Mouse (Mus musculus) MEL (cell line): ENCODE results near the gene Csnk1e. TPM values are rescaled to one million over a fixed set of nuclear protein-coding genes. Genes with fewer than 3 reads are reported as not detected.

ENCODE experiments used
- DNase-seq: peaks from one replicate; pipeline ENCODE4 v3.0.0; 2011; ENCODE audit warnings: low read depth, low spot score
- H3K27ac ChIP-seq: 2 replicates; pipeline ENCODE4 v1.5.1; 2012; ENCODE audit warnings: low read depth, mild to moderate bottlenecking, control low read depth, low read length, moderate library complexity; ENCODE audit not compliant: control insufficient read depth
- H3K27me3 ChIP-seq, 2 experiments: fragments of 150-350 bp in 1 of 2; sonication (generic) in 1 of 2; 2 replicates each; pipeline ENCODE4 v1.6.1; 2012; ENCODE audit warnings: low read length in 2 of 2, mild to moderate bottlenecking in 2 of 2, improper control_type of control experiment in 1 of 2, moderate library complexity in 1 of 2; ENCODE audit not compliant: insufficient read depth in 2 of 2, control insufficient read depth in 1 of 2
- H3K36me3 ChIP-seq, 2 experiments: 2 replicates each; pipeline ENCODE4 v1.6.1; 2012 to 2014; ENCODE audit warnings: low read length in 2 of 2, improper control_type of control experiment in 1 of 2, inconsistent platforms in 1 of 2, mild to moderate bottlenecking in 1 of 2; ENCODE audit not compliant: insufficient read depth in 2 of 2, control insufficient read depth in 1 of 2
- H3K4me1 ChIP-seq, 2 experiments: fragments of 150-350 bp in 1 of 2; sonication (generic) in 1 of 2; 2 replicates each; pipeline ENCODE4 v1.6.1; 2012; ENCODE audit warnings: low read length in 2 of 2, improper control_type of control experiment in 1 of 2, mild to moderate bottlenecking in 1 of 2; ENCODE audit not compliant: insufficient read depth in 2 of 2, control insufficient read depth in 1 of 2
- H3K4me3 ChIP-seq, 2 experiments: fragments of 150-350 bp in 1 of 2; sonication (generic) in 1 of 2; 2 replicates each; pipeline ENCODE4 v1.5.1; 2012; ENCODE audit warnings: low read depth in 2 of 2, low read length in 2 of 2, mild to moderate bottlenecking in 2 of 2, moderate library complexity in 2 of 2, control low read depth in 1 of 2, improper control_type of control experiment in 1 of 2; ENCODE audit not compliant: control insufficient read depth in 1 of 2, insufficient read depth in 1 of 2
- H3K79me2 ChIP-seq: 2 replicates; pipeline ENCODE4 v1.6.1; 2012; ENCODE audit warnings: mild to moderate bottlenecking, low read length, moderate library complexity; ENCODE audit not compliant: control insufficient read depth, poor library complexity, insufficient read depth
- H3K9ac ChIP-seq: 2 replicates; pipeline ENCODE4 v1.6.1; 2012; ENCODE audit warnings: low read depth, mild to moderate bottlenecking, control low read depth, low read length, moderate library complexity; ENCODE audit not compliant: control insufficient read depth, poor library complexity, severe bottlenecking
- H3K9me3 ChIP-seq: fragments of 150-350 bp; sonication (generic); replicated peaks from 2 replicates; pipeline ENCODE4 v1.6.1; 2012; ENCODE audit warnings: mild to moderate bottlenecking, low read length, improper control_type of control experiment, moderate library complexity; ENCODE audit not compliant: insufficient read depth
- ELF1 ChIP-seq: IDR thresholded peaks from 2 replicates; pipeline ENCODE4 v1.6.1; 2014; ENCODE audit warnings: low read depth, mild to moderate bottlenecking, inconsistent platforms, low read length, improper control_type of control experiment, moderate library complexity
- GABPA ChIP-seq: IDR thresholded peaks from 2 replicates; pipeline ENCODE4 v1.6.1; 2012; ENCODE audit warnings: low read depth, mild to moderate bottlenecking, inconsistent platforms, low read length, improper control_type of control experiment, moderate library complexity
- GATA1 ChIP-seq: IDR thresholded peaks from 2 replicates; pipeline ENCODE4 v1.6.1; 2011; ENCODE audit warnings: low read depth, low read length, improper control_type of control experiment
- HCFC1 ChIP-seq: IDR thresholded peaks from 2 replicates; pipeline ENCODE4 v1.6.1; 2012; ENCODE audit warnings: low read depth, mild to moderate bottlenecking, inconsistent platforms, low read length, improper control_type of control experiment, moderate library complexity
- MAZ ChIP-seq: IDR thresholded peaks from 2 replicates; pipeline ENCODE4 v1.6.1; 2012; ENCODE audit warnings: low read depth, mild to moderate bottlenecking, inconsistent platforms, low read length, improper control_type of control experiment
- MEF2A ChIP-seq: IDR thresholded peaks from 2 replicates; pipeline ENCODE4 v1.6.1; 2014; ENCODE audit warnings: low read depth, mild to moderate bottlenecking, inconsistent platforms, low read length, improper control_type of control experiment; ENCODE audit not compliant: poor library complexity, insufficient replicate concordance, severe bottlenecking; ENCODE audit errors: extremely low read depth
- MXI1 ChIP-seq: IDR thresholded peaks from 2 replicates; pipeline ENCODE4 v1.6.1; 2011; ENCODE audit warnings: mild to moderate bottlenecking, low read depth, low read length, improper control_type of control experiment
- MYB ChIP-seq: IDR thresholded peaks from 2 replicates; pipeline ENCODE4 v1.6.1; 2011; ENCODE audit warnings: mild to moderate bottlenecking, low read depth, low read length, improper control_type of control experiment
- MYC ChIP-seq: IDR thresholded peaks from 2 replicates; pipeline ENCODE4 v1.6.1; 2011; ENCODE audit warnings: low read depth, mild to moderate bottlenecking, low read length, improper control_type of control experiment, moderate library complexity
- NELFE ChIP-seq: IDR thresholded peaks from 2 replicates; pipeline ENCODE4 v1.6.1; 2011; ENCODE audit warnings: low read depth, low read length, improper control_type of control experiment
- POLR2A ChIP-seq, 2 experiments: IDR thresholded peaks; 2 replicates each; pipeline ENCODE4 v1.6.1; 2011 to 2012; ENCODE audit warnings: low read length in 2 of 2, mild to moderate bottlenecking in 2 of 2, control low read depth in 1 of 2, improper control_type of control experiment in 1 of 2, low read depth in 1 of 2, moderate library complexity in 1 of 2; ENCODE audit not compliant: control insufficient read depth in 1 of 2, insufficient read depth in 1 of 2, poor library complexity in 1 of 2
- POLR2AphosphoS2 ChIP-seq: IDR thresholded peaks from 2 replicates; pipeline ENCODE4 v1.6.1; 2011; ENCODE audit warnings: low read length, improper control_type of control experiment
- RAD21 ChIP-seq: IDR thresholded peaks from 2 replicates; pipeline ENCODE4 v1.6.1; 2011; ENCODE audit warnings: mild to moderate bottlenecking, low read depth, low read length, improper control_type of control experiment
- RCOR1 ChIP-seq: IDR thresholded peaks from 2 replicates; pipeline ENCODE4 v1.6.1; 2012; ENCODE audit warnings: low read depth, mild to moderate bottlenecking, inconsistent platforms, low read length, improper control_type of control experiment
- SMC3 ChIP-seq: IDR thresholded peaks from 2 replicates; pipeline ENCODE4 v1.6.1; 2011; ENCODE audit warnings: low read depth, low read length, improper control_type of control experiment
- TAL1 ChIP-seq: IDR thresholded peaks from 2 replicates; pipeline ENCODE4 v1.6.1; 2012; ENCODE audit warnings: mild to moderate bottlenecking, inconsistent platforms, low read length, moderate library complexity, mixed read lengths
- TBP ChIP-seq: IDR thresholded peaks from 2 replicates; pipeline ENCODE4 v1.8.0; 2011; ENCODE audit warnings: low read depth, low read length, improper control_type of control experiment
- TCF12 ChIP-seq: IDR thresholded peaks from 2 replicates; pipeline ENCODE4 v1.6.1; 2014; ENCODE audit warnings: low read depth, mild to moderate bottlenecking, inconsistent platforms, low read length, improper control_type of control experiment, moderate library complexity
- ZKSCAN1 ChIP-seq: IDR thresholded peaks from 2 replicates; pipeline ENCODE4 v1.6.1; 2012; ENCODE audit warnings: low read depth, mild to moderate bottlenecking, inconsistent platforms, low read length, improper control_type of control experiment, moderate library complexity
- ZMIZ1 ChIP-seq: IDR thresholded peaks from 2 replicates; pipeline ENCODE4 v1.6.1; 2012; ENCODE audit warnings: low read depth, mild to moderate bottlenecking, inconsistent platforms, low read length, improper control_type of control experiment, moderate library complexity
- ZNF384 ChIP-seq: IDR thresholded peaks from 2 replicates; pipeline ENCODE4 v1.6.1; 2012; ENCODE audit warnings: low read depth, mild to moderate bottlenecking, inconsistent platforms, low read length, improper control_type of control experiment
- polyA plus RNA-seq, 2 experiments: library from polyadenylated mRNA; stranded (reverse) in 1 of 2; unstranded in 1 of 2; fragments of >175 nt in 1 of 2; fragments of >200 nt in 1 of 2; gene quantifications; 2 replicates each; pipeline versions ENCODE4 v1.2.1 to v1.2.4; 2012; ENCODE audit warnings: low replicate concordance in 2 of 2, low read depth in 1 of 2; ENCODE audit not compliant: insufficient read length in 2 of 2, insufficient read depth in 1 of 2, missing spikeins in 1 of 2
- total RNA-seq: library from RNA; depleted of rRNA; stranded (reverse); fragments of 300-350 nt; gene quantifications from 2 replicates; pipeline ENCODE4 v1.2.3, GENCODE M21; 2012

Csnk1e gene
- total and polyA plus RNA-seq, 3 experiments, result 28.5 to 58.1 TPM; not detected in 1

GRCm38 (mm10) chr15:79394842-79395241 is 60.5 kb downstream of the Csnk1e start:
- Histone ChIP-seq H3K79me2 (0 out of 2 replicates have a peak, but pooled peaks cover 2% of the 10 kb centered on the region), H3K27me3 (no peaks in the 10 kb centered on the region), H3K4me1 (peaks cover 0 to 1% of the 10 kb centered on the region in 2 experiments; a peak in 1 of 4 replicates), H3K27ac (no peak overlapping the region), H3K9ac (no peak overlapping the region), H3K4me3 (no peak overlapping the region), H3K9me3 (no peaks in the 10 kb centered on the region), H3K36me3 (no peaks in the 10 kb centered on the region)
- TF ChIP-seq GATA1, result no peak
- TF ChIP-seq HCFC1, result no peak
- TF ChIP-seq ELF1, result no peak
- DNase-seq, result no peak

- no peak overlapping the region for H3K4me3 ChIP-seq
- no peaks in the 10 kb centered on the region for H3K9me3 ChIP-seq
- no peaks in the 10 kb centered on the region for H3K36me3 ChIP-seq
- no peaks in the 10 kb centered on the region for H3K27me3 ChIP-seq
- no peaks in the 10 kb centered on the region for H3K4me1 ChIP-seq
- H3K27ac ChIP-seq, result no peak overlapping the region
- TF ChIP-seq TCF12 (no peak), HCFC1 (no peak), NELFE (no peak), MYB (no peak), POLR2AphosphoS2 (no peak), MEF2A (no peak), SMC3 (no peak), ZMIZ1 (no peak), MYC (no peak), RCOR1 (no peak), MXI1 (no peak), TBP (no peak), ZNF384 (no peak), MAZ (no peak), GABPA (no peak), POLR2A (IDR thresholded peaks at IDR 0.05; ENCODE audit: control insufficient read depth in 1 of 2, insufficient read depth in 1 of 2, low read depth in 1 of 2, low read length in 2 of 2, poor library complexity in 1 of 2) (no peak), TAL1 (no peak), RAD21 (no peak), ZKSCAN1 (no peak)
- TF ChIP-seq, all 39 proteins: peak for 0
- 0 out of 2 replicates have a peak, but pooled peaks cover 2% of the 10 kb centered on the region for H3K79me2 ChIP-seq
- no peak for DNase-seq
- H3K9ac ChIP-seq, result no peak overlapping the region
These were observed 62.3 kb downstream of the Csnk1e start for GRCm38 (mm10) chr15:79393101-79393500.
